Mouse (Mus musculus) CD4-positive, CD25-positive, alpha-beta regulatory T cell, adult 4 months (primary cell): ENCODE measurements around the gene Adm2. TPM values are rescaled to one million over a fixed set of nuclear protein-coding genes. Genes with fewer than 3 reads are reported as not detected.
A peak's percentile ranks its signal among the peaks of the same experiment; 100 is the strongest.

Experiments used
- ATAC-seq: one replicate; pipeline ENCODE4 v1.8.0; 2017
- polyA plus RNA-seq, 2 experiments: library from polyadenylated mRNA; unstranded; fragments of 100-300 nt; shearing (Covaris generic); gene quantifications; one replicate each; pipeline ENCODE4 v1.2.1; 2017

Gene Adm2
- polyA plus RNA-seq, 2 experiments from 2014 or later, result not detected

- ATAC-seq, result no peak
These were observed 9.2 kb upstream of the Adm2 start for GRCm38 (mm10) chr15:89313359-89313758.

GRCm38 (mm10) chr15:89314107-89314506, 8.4 kb upstream of the Adm2 start:
- ATAC-seq, result no peak

GRCm38 (mm10) chr15:89314511-89315189, 7.9 kb upstream of the Adm2 start:
- no peak for ATAC-seq

GRCm38 (mm10) chr15:89315190-89315731, 7.3 kb upstream of the Adm2 start, which contains the start of gene Sbf1:
TSS of gene Sbf1 (minus strand) at chr15:89315311.
- ATAC-seq, result peak; percentile 93

GRCm38 (mm10) chr15:89316146-89316545, 6.4 kb upstream of the Adm2 start:
- no peak for ATAC-seq

GRCm38 (mm10) chr15:89321264-89321663, 1.3 kb upstream of the Adm2 start:
- no peak for ATAC-seq

- ATAC-seq, result no peak
These were observed 1.1 kb downstream of the Adm2 start for GRCm38 (mm10) chr15:89323656-89324055.

- no peak for ATAC-seq
These were observed 3.9 kb downstream of the Adm2 start for GRCm38 (mm10) chr15:89326441-89326840.

GRCm38 (mm10) chr15:89334271-89334670, 11.8 kb downstream of the Adm2 start, which contains the start of gene Miox:
TSS of gene Miox (plus strand) at chr15:89334398.
- ATAC-seq, result no peak

GRCm38 (mm10) chr15:89334774-89335537, 12.4 kb downstream of the Adm2 start:
- ATAC-seq, result no peak

GRCm38 (mm10) chr15:89336422-89336821, 13.9 kb downstream of the Adm2 start:
- ATAC-seq, result no peak

GRCm38 (mm10) chr15:89339696-89340095, 17.2 kb downstream of the Adm2 start:
- no peak for ATAC-seq

GRCm38 (mm10) chr15:89340136-89340535, 17.6 kb downstream of the Adm2 start:
- ATAC-seq, result no peak

- no peak for ATAC-seq
These were observed 19.2 kb downstream of the Adm2 start for GRCm38 (mm10) chr15:89341678-89342077.

- ATAC-seq, result no peak
These were observed 20.8 kb downstream of the Adm2 start for GRCm38 (mm10) chr15:89343325-89343724.

GRCm38 (mm10) chr15:89350447-89350846, 27.9 kb downstream of the Adm2 start:
- ATAC-seq, result no peak

- no peak for ATAC-seq
These were observed 28.8 kb downstream of the Adm2 start for GRCm38 (mm10) chr15:89351302-89351701.

GRCm38 (mm10) chr15:89352054-89352453, 29.5 kb downstream of the Adm2 start:
- ATAC-seq, result no peak

GRCm38 (mm10) chr15:89352795-89353194, 30.3 kb downstream of the Adm2 start:
- ATAC-seq, result no peak

GRCm38 (mm10) chr15:89353837-89354236, 31.3 kb downstream of the Adm2 start:
- no peak for ATAC-seq

GRCm38 (mm10) chr15:89354455-89354854, 31.9 kb downstream of the Adm2 start:
- ATAC-seq, result no peak

GRCm38 (mm10) chr15:89355241-89356187, 33.0 kb downstream of the Adm2 start, which contains the start of the genes Lmf2 and Ncaph2:
TSS of gene Lmf2 (minus strand) at chr15:89355659.
TSS of gene Ncaph2 (plus strand) at chr15:89355719.
- peak; percentile 92 for ATAC-seq
